Mouse (Mus musculus) spleen, adult 2 months (tissue): ENCODE measurements around the gene Pygm. TPM values are rescaled to one million over a fixed set of nuclear protein-coding genes. Genes with fewer than 3 reads are reported as not detected.

Source experiments
- DNase-seq, 2 experiments: peaks; one replicate each; pipeline versions ENCODE4 v3.0.0 to v3.0.0-alpha.2; 2012 to 2021; ENCODE audit warnings: low spot score in 2 of 2, low read depth in 1 of 2
- H3K27ac ChIP-seq: fragments of 200-500 bp; 2 replicates; pipeline ENCODE4 v1.5.1; 2012; ENCODE audit warnings: low read length, inconsistent platforms; ENCODE audit not compliant: insufficient read depth
- H3K27me3 ChIP-seq: fragments of 200-500 bp; 2 replicates; pipeline ENCODE4 v1.6.1; 2012; ENCODE audit warnings: mild to moderate bottlenecking, moderate library complexity, low read length, inconsistent platforms; ENCODE audit not compliant: control insufficient read depth, insufficient read depth
- H3K36me3 ChIP-seq: fragments of 200-500 bp; 2 replicates; pipeline ENCODE4 v1.6.1; 2012; ENCODE audit warnings: mild to moderate bottlenecking, low read length, inconsistent platforms; ENCODE audit not compliant: control insufficient read depth, insufficient read depth
- H3K4me1 ChIP-seq: fragments of 200-500 bp; 2 replicates; pipeline ENCODE4 v1.6.1; 2011; ENCODE audit warnings: inconsistent platforms; ENCODE audit not compliant: control insufficient read depth, insufficient read depth, insufficient read length
- H3K4me3 ChIP-seq: fragments of 200-500 bp; 2 replicates; pipeline ENCODE4 v1.5.1; 2011; ENCODE audit warnings: mild to moderate bottlenecking, inconsistent platforms; ENCODE audit not compliant: insufficient read depth, insufficient read length; ENCODE audit errors: extremely low read depth
- CTCF ChIP-seq: fragments of 200-500 bp; IDR thresholded peaks from 2 replicates; pipeline ENCODE4 v1.5.1; 2011; ENCODE audit warnings: mild to moderate bottlenecking, inconsistent platforms; ENCODE audit not compliant: insufficient read depth, insufficient read length, insufficient replicate concordance; ENCODE audit errors: extremely low read depth
- POLR2A ChIP-seq: fragments of 200-500 bp; IDR thresholded peaks from 2 replicates; pipeline ENCODE4 v1.6.1; 2011; ENCODE audit warnings: low read depth, low read length, inconsistent platforms
- WGBS: fragments of 180-500 bp; shearing (Covaris S2); methylation state at CpG from one replicate; pipeline ENCODE4 v1.1.7; 2018; 5-methylcytosine and 5-hydroxymethylcytosine counted together
- polyA plus RNA-seq: library from polyadenylated mRNA; depleted of rRNA; stranded (reverse); fragments of >200 nt; gene quantifications from 2 replicates; pipeline ENCODE4 v1.2.3, GENCODE M21; 2012

Gene Pygm
- polyA plus RNA-seq, 1 experiment, result 8.1 TPM

DNA sequence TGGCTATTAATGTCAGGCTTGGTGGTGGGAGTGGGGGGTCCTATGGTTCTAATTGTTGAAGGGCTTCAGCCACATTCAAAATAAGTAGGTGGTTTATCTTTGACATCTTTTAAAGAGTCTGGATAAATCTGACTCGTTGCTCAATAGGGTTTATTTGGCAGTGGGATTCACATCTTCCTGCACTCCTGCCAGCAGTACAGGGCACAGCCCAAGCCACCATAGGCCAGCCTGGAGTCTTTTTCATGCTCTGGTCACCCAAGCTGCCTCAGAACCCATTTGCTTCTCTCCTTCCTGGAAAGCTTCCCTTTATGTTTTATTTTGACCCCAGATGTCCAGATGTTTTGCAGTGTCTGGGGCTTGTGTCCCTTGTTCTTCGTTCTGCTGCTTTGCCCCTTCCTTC is 7.6 kb upstream of the Pygm start:
- 80% methylated on average over 2 of the region's 2 CpGs for WGBS
- TF ChIP-seq POLR2A (no peak), CTCF (no peak)
- H3K4me1 ChIP-seq, result peaks cover 2% of the 10 kb centered on the region; the same call in 1 of the 2 replicates
- H3K36me3 ChIP-seq, result peaks cover 63% of the 10 kb centered on the region
- H3K27me3 ChIP-seq, result no peaks in the 10 kb centered on the region
- H3K4me3 ChIP-seq, result no peak overlapping the region
- no peak for DNase-seq
- H3K27ac ChIP-seq, result no peak overlapping the region

DNA sequence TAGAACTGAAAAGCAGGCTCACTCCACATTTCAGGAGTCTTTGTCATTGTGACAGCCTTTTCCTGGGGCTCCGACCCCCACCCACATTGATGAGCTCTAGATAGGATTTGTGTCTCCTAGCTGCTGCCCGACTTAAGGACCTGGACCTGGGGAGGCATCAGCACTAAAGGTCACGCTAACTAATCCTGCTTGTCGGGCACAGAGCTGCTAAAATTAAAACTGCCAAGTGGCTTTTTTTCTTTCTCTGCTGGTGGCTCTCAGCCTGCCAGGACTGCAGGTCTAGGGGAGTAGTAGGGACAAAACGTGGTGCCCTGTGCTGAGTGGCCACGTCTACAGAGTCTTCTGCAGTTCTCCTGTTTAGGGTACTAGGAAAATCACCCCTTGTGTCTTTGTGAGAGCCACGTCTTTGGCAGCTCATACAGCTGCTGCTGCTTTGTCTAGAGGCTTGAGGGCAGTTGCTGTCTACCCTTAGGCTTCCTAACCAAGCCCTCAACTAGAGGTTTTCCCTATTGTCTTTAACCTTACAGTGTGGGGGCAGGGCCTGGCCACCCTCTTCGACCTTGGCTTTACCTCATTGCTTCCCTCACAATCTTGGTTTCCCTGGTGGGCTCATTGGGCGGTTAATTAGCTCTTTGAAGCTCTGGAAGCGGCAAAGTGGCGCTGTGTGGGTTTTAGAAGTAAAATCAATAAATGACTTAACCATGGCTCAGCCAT is 6.7 kb upstream of the Pygm start:
- 87% methylated on average over 11 of the region's 11 CpGs for WGBS
- no peak for TF ChIP-seq POLR2A
- TF ChIP-seq CTCF, result no peak
- peaks cover 2% of the 10 kb centered on the region; the same call in 1 of the 2 replicates for H3K4me1 ChIP-seq

DNA sequence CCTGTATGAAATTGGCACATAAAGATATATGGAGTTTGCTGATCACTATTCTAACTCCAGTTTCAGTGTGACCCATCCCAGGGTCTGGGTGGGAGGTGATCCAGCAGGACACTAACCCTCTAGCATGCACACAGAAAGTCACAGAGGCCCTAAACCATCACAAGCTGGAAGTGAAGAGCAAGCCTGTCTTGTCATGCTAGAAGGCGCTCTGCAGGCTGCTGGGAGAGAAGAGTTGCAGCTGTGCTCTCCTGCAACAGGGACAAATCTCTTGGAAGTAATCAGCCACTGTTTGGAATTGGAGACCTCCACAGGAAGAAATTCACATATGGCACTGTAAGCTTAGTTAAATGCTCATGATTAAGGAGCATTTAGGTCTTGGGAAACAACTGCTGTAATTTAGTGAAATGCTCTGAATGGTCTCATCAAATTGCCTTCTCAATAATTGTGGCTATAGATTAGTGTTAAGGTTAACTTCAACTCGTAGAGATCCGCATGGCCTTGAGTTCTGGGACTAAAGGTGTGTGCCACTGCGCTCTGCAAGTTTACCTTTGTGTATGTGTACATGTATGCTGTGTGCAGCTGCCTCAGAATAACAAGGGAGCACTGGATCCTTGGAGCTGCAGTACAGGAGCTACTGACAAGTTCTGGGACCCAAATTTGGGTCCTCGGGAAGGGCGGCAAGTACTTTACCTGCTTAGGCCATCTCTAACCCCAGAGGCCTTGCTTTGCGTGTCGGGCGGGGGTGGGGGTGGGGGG is 3.6 kb upstream of the Pygm start:
- H3K36me3 ChIP-seq, result peaks cover 27% of the 10 kb centered on the region
- peaks cover 14% of the 10 kb centered on the region; the same call in 1 of the 2 replicates for H3K4me1 ChIP-seq
- TF ChIP-seq POLR2A (no peak), CTCF (no peak)

More for the DNA sequence above, 6.7 kb upstream of the Pygm start:
- Histone ChIP-seq H3K27me3 (no peaks in the 10 kb centered on the region), H3K4me3 (no peak overlapping the region), H3K36me3 (peaks cover 55% of the 10 kb centered on the region), H3K27ac (no peak overlapping the region)
- no peak for DNase-seq

DNA sequence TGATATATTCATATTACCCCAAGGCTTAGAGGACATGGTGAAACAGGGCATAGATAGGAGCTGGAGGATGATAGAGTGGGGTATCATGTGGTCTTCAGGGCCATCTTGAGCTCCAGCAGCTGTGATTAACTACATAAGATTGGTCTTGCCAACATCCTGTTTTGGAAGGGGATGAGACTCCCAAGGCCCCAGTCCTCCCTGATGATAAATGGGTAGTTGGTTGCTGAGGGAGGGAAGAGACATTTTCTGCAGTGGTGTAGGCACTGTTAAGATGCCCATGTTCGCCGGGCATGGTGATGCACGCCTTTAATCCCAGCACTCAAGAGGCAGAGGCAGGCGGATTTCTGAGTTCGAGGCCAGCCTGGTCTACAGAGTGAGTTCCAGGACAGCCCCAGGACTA is 3.0 kb upstream of the Pygm start:
- peaks cover 14% of the 10 kb centered on the region; the same call in 1 of the 2 replicates for H3K4me1 ChIP-seq

More for the DNA sequence above, 3.6 kb upstream of the Pygm start:
- no peak for DNase-seq
- WGBS, result 92% methylated on average over 9 of the region's 9 CpGs
- Histone ChIP-seq H3K27ac (no peak overlapping the region), H3K27me3 (no peaks in the 10 kb centered on the region), H3K4me3 (no peak overlapping the region)

DNA sequence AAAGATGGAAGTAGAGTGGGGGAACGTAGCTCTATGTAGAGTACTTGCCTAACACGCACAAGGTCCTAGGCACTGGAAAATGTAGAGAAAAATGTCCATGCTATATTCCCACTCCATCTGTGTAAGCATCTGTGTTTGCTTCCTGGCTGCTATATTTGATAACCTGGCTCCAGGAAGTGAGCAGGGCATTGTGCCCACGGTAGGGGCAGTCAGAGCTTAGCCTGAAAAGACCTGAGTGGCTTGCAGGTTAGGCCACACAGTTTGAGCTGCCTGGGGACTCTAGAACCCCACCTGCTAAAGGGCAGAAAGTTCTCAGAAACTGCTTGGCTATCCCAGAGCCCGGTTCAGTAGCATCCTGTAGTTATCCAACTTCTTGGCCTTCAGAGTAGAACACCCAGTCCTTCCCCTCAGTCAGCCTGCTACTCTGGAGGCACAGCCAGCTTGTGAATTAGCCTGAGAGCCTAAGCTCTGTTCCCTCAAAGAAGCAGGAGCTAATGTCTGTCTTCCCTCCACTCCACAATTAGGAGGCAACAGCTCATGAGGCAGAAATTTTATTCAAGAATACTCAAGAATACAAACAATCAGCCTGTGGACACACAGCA is 1.8 kb upstream of the Pygm start:
- TF ChIP-seq CTCF, result no peak
- TF ChIP-seq POLR2A, result no peak
- H3K4me1 ChIP-seq, result peaks cover 14% of the 10 kb centered on the region; the same call in 1 of the 2 replicates
- no peaks in the 10 kb centered on the region for H3K27me3 ChIP-seq
- WGBS, result 43% methylated on average over 4 of the region's 4 CpGs
- H3K27ac ChIP-seq, result no peak overlapping the region
- peaks cover 11% of the 10 kb centered on the region for H3K36me3 ChIP-seq
- DNase-seq, result no peak
- no peak overlapping the region for H3K4me3 ChIP-seq

More for the DNA sequence above, 3.0 kb upstream of the Pygm start:
- TF ChIP-seq POLR2A, result no peak
- TF ChIP-seq CTCF, result no peak
- WGBS, result 93% methylated on average over 5 of the region's 5 CpGs
- Histone ChIP-seq H3K4me3 (no peak overlapping the region), H3K27me3 (no peaks in the 10 kb centered on the region), H3K27ac (no peak overlapping the region), H3K36me3 (peaks cover 21% of the 10 kb centered on the region)
- DNase-seq, result no peak

DNA sequence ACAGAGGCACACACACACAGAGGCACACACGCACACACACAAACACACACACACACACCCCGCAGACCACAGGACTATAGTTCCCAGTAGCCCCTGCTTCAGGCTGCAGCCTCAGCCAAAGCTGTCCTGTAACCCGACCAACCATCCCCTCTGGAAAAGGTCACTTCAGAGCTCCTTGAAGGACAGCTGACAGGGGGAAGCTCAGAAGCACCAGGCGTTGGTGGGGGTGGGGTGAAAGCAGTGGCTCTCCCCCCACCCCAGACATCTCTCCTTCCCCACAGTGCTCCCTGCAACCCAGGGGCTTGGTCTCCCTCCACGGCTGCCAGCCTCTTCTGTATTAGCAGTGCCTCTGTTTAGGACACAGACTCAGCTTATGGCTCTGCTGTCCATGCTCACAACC is 729 bp upstream of the Pygm start:
- H3K4me1 ChIP-seq, result peaks cover 14% of the 10 kb centered on the region; the same call in 1 of the 2 replicates
- H3K4me3 ChIP-seq, result no peak overlapping the region
- no peak overlapping the region for H3K27ac ChIP-seq
- DNase-seq, result no peak
- peaks cover 4% of the 10 kb centered on the region for H3K36me3 ChIP-seq
- 41% methylated on average over 5 of the region's 5 CpGs for WGBS
- no peaks in the 10 kb centered on the region for H3K27me3 ChIP-seq
- TF ChIP-seq POLR2A, result no peak
- no peak for TF ChIP-seq CTCF
